Mouse (Mus musculus) brain, adult 2 months (tissue): ENCODE results near the gene Gars.

ENCODE experiments used
- DNase-seq: peaks from one replicate; pipeline ENCODE4 v3.0.0; 2011; ENCODE audit warnings: low read depth, low spot score

Gars gene

GRCm38 (mm10) chr6:55038671-55039445 is 1.1 kb downstream of the Gars start:
- peak; percentile 63 for DNase-seq

GRCm38 (mm10) chr6:55039446-55039783 is 1.6 kb downstream of the Gars start:
- DNase-seq: no peak

GRCm38 (mm10) chr6:55040031-55040430 is 2.2 kb downstream of the Gars start:
- no peak for DNase-seq

- DNase-seq: no peak
Observed at GRCm38 (mm10) chr6:55043206-55043605, 5.4 kb downstream of the Gars start.

- DNase-seq: no peak
Observed at GRCm38 (mm10) chr6:55044542-55044941, 6.7 kb downstream of the Gars start.

- no peak for DNase-seq
Observed at GRCm38 (mm10) chr6:55045326-55045725, 7.5 kb downstream of the Gars start.

- DNase-seq: no peak
Observed at GRCm38 (mm10) chr6:55049186-55049585, 11.4 kb downstream of the Gars start.

- no peak for DNase-seq
Observed at GRCm38 (mm10) chr6:55054491-55054890, 16.7 kb downstream of the Gars start.

- no peak for DNase-seq
Observed at GRCm38 (mm10) chr6:55057427-55057826, 19.6 kb downstream of the Gars start.

- DNase-seq: no peak
Observed at GRCm38 (mm10) chr6:55060241-55060825, 22.5 kb downstream of the Gars start.

- DNase-seq: peak; percentile 51
Observed at GRCm38 (mm10) chr6:55061328-55061727, 23.5 kb downstream of the Gars start.

GRCm38 (mm10) chr6:55062200-55062599 is 24.4 kb downstream of the Gars start:
- DNase-seq: peak; percentile 55

GRCm38 (mm10) chr6:55063793-55064476 is 26.1 kb downstream of the Gars start:
- DNase-seq: peak; percentile 39

GRCm38 (mm10) chr6:55064477-55064827 is 26.6 kb downstream of the Gars start:
- no peak for DNase-seq

GRCm38 (mm10) chr6:55065903-55066302 is 28.1 kb downstream of the Gars start:
- DNase-seq: peak; percentile 45

GRCm38 (mm10) chr6:55076561-55077255 is 38.9 kb downstream of the Gars start:
- peak; percentile 51 for DNase-seq

GRCm38 (mm10) chr6:55081379-55081778 is 43.6 kb downstream of the Gars start:
- DNase-seq: no peak

- no peak for DNase-seq
Observed at GRCm38 (mm10) chr6:55082261-55083051, 44.6 kb downstream of the Gars start.

- DNase-seq: no peak
Observed at GRCm38 (mm10) chr6:55087355-55087754, 49.5 kb downstream of the Gars start.

GRCm38 (mm10) chr6:55090639-55091038 is 52.8 kb downstream of the Gars start:
- peak; percentile 24 for DNase-seq

GRCm38 (mm10) chr6:55091396-55091795 is 53.6 kb downstream of the Gars start:
- DNase-seq: no peak
